Mouse (Mus musculus) spleen, adult 10 weeks (tissue): Measurements from ENCODE around the gene Irf1. TPM values are rescaled to one million over a fixed set of nuclear protein-coding genes. Genes with fewer than 3 reads are reported as not detected.

ENCODE experiments used
- polyA plus RNA-seq: library from polyadenylated mRNA; stranded (reverse); fragments of 350-450 nt; fragmentation: Illumina TruSeq; extraction: RNeasy Lipid Tissue Mini Kit (QIAGEN cat#74804); gene quantifications from one replicate; pipeline ENCODE4 v1.2.3, GENCODE M21; 2015; ENCODE audit warnings: low replicate concordance; ENCODE audit not compliant: insufficient read depth

Gene Irf1
- polyA plus RNA-seq = 157 TPM

DNA sequence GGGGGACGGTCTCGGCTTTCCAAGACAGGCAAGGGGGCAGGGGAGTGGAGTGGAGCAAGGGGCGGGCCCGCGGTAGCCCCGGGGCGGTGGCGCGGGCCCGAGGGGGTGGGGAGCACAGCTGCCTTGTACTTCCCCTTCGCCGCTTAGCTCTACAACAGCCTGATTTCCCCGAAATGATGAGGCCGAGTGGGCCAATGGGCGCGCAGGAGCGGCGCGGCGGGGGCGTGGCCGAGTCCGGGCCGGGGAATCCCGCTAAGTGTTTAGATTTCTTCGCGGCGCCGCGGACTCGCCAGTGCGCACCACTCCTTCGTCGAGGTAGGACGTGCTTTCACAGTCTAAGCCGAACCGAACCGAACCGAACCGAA lies at the start of gene Irf1:
Gene Irf1 (plus strand): TSS at position 255 of the 365 bp plus-strand sequence.

DNA sequence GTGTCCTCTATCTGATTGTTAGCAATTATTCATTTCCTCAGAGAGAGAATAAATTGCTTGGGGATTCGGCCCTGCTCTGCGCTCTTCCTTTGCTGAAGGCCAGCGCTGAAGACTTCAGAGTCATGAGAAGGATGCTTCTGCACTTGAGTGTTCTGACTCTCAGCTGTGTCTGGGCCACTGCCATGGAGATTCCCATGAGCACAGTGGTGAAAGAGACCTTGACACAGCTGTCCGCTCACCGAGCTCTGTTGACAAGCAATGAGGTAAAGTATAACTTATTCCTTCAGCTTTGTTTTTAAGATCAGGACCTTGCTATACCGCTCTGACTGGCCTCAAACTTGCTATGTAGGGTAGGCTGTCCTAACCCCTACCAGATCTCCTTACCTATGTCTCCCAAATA lies 49.1 kb upstream of the Irf1 start, which contains the start of gene Il5:
Gene Il5 (plus strand): TSS at position 80 of the 400 bp plus-strand sequence.

DNA sequence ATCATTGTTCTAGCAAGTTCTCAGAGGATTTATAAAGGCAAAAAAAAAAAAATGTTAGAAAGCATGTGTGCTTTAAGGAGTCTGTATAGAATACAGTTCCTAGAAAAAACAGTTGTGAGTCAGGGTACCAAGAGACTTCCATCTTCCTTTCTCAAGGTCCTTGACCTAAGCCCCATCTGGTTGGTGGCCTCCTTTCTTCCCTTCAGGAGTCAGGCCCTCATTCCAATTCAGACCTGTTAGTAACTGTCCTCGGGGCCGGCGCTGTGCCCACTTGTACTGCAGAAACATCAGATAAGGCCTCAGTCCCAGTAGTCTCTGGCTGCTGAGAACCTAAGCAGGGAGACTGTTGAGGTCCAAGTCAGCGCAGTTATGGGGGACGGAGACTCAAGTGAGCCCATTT lies 3.3 kb downstream of the Irf1 start, which contains the start of gene Gm17334:
Gene Gm17334 (minus strand): TSS at position 101 of the 400 bp plus-strand sequence.

Other genes starting within 250 kb of the Irf1 start
- gene Kif3a, start 202.6 kb upstream of the Irf1 start, polyA plus RNA-seq = 6.2 TPM
- gene Il4, start 151.3 kb upstream of the Irf1 start, polyA plus RNA-seq = 2.6 TPM
- gene Il13, start 135.3 kb upstream of the Irf1 start, polyA plus RNA-seq = not detected
- 28.0 TPM for gene Rad50, start 62.7 kb upstream of the Irf1 start, polyA plus RNA-seq
- gene Il5, start 49.2 kb upstream of the Irf1 start, polyA plus RNA-seq = not detected
- not detected for gene Gm17334, start 3.2 kb downstream of the Irf1 start, polyA plus RNA-seq
- 6.5 TPM for gene Gm12216, start 89.2 kb downstream of the Irf1 start, polyA plus RNA-seq
- gene Slc22a5, start 121.6 kb downstream of the Irf1 start, polyA plus RNA-seq = 24.7 TPM
- 6.7 TPM for gene Slc22a21, start 210.3 kb downstream of the Irf1 start, polyA plus RNA-seq